In genomic region chr7:113505047-113505446, GRCm38 (mm10) we compare ENCODE assay signal across 21 mouse cellular contexts. TPM values are rescaled to one million over a fixed set of nuclear protein-coding genes. Genes with fewer than 3 reads are reported as not detected.
DNase-seq lines count a peak whose midpoint lies in the region; ATAC-seq and TF ChIP-seq lines count a peak whose summit lies in the region.
"Had no signal": no experiment of that assay in that cellular context is flagged by ENCODE, and none has a peak within 500 bp of the region (broad histone marks: within the 10 kb centered on the region; RNA-seq: fewer than 3 reads in every experiment).

No protein-coding gene starts in this region.

- no peaks in the 10 kb centered on the region for H3K36me3 ChIP-seq in liver, postnatal 0 days (replicated peaks; ENCODE audit: insufficient read depth, low read length)
- H3K36me3 ChIP-seq in stomach, postnatal 0 days (ENCODE audit: control insufficient read depth, insufficient read depth, low read length): no peaks in the 10 kb centered on the region
- H3K36me3 ChIP-seq: embryonic facial prominence, embryonic 12.5 days; forebrain, embryonic 12.5 days; heart, embryonic 15.5 days; hindbrain, embryonic 13.5 days had no signal

- TF ChIP-seq CTCF in liver, postnatal 0 days (IDR thresholded peaks at IDR 0.05; ENCODE audit: low read depth): no peak
- TF ChIP-seq CTCF in bone marrow, adult 2 months (IDR thresholded peaks at IDR 0.05; ENCODE audit: control insufficient read depth, insufficient read depth, low read length): no peak
- no peak for TF ChIP-seq CTCF in stomach, postnatal 0 days (IDR thresholded peaks at IDR 0.05; ENCODE audit: low read depth)

- H3K9me3 ChIP-seq in liver, postnatal 0 days (ENCODE audit: low read length): no peaks in the 10 kb centered on the region
- no peaks in the 10 kb centered on the region for H3K9me3 ChIP-seq in stomach, postnatal 0 days (ENCODE audit: control insufficient read depth, low read length)
- H3K9me3 ChIP-seq: embryonic facial prominence, embryonic 12.5 days; forebrain, embryonic 12.5 days; heart, embryonic 15.5 days; hindbrain, embryonic 13.5 days had no signal

- H3K27ac ChIP-seq in liver, postnatal 0 days (ENCODE audit: low read depth): peak overlapping the region; percentile 35; the same call in 1 of the 2 replicates
- H3K27ac ChIP-seq in bone marrow, adult 2 months (ENCODE audit: control insufficient read depth, insufficient read depth, low read depth, low read length, poor library complexity): peak overlapping the region; percentile 55; the same call in 1 of the 2 replicates
- H3K27ac ChIP-seq in stomach, postnatal 0 days (replicated peaks): peak overlapping the region; percentile 36; the same call in 1 of the 2 replicates
- H3K27ac ChIP-seq: embryonic facial prominence, embryonic 12.5 days; forebrain, embryonic 12.5 days; heart, adult 2 months; heart, embryonic 15.5 days; hindbrain, embryonic 13.5 days had no signal

- 42% methylated on average over 5 of the region's 5 CpGs for WGBS in liver, postnatal 0 days (ENCODE audit: insufficient replicate concordance)
- 20% methylated on average over 5 of the region's 5 CpGs for WGBS in bone marrow, adult 2 months
- WGBS in stomach, postnatal 0 days: 53% methylated on average over 5 of the region's 5 CpGs

- TF ChIP-seq EP300 in liver, postnatal 0 days (IDR thresholded peaks at IDR 0.05; ENCODE audit: low read depth): no peak
- TF ChIP-seq EP300 in stomach, postnatal 0 days (optimal IDR thresholded peaks at IDR 0.05): no peak

- no peaks in the 10 kb centered on the region; the same call in 1 of the 2 replicates for H3K27me3 ChIP-seq in liver, postnatal 0 days (ENCODE audit: insufficient read depth, low read length)
- H3K27me3 ChIP-seq in stomach, postnatal 0 days (ENCODE audit: control insufficient read depth, insufficient read depth, low read length): no peaks in the 10 kb centered on the region
- H3K27me3 ChIP-seq: embryonic facial prominence, embryonic 12.5 days; heart, embryonic 15.5 days; hindbrain, embryonic 13.5 days; Patski had no signal

- DNase-seq in liver, postnatal 0 days: no peak
- no peak for DNase-seq in liver
- no peak for DNase-seq in stomach, postnatal 0 days (ENCODE audit: low spot score)
- DNase-seq in natural killer cell, adult 2 months (ENCODE audit: low spot score in 2 of 2): no peak
- DNase-seq in cerebellum, adult 11-12 months: no peak
- DNase-seq: adrenal gland, postnatal 14 days; cerebellum, adult 8-10 months; cerebellum, postnatal 14 days; gastrocnemius, postnatal 10 days; heart, adult 2 months; heart, postnatal 14 days had no signal

- H3K4me1 ChIP-seq in liver, postnatal 0 days (ENCODE audit: insufficient read depth): no peaks in the 10 kb centered on the region
- peaks cover 3% of the 10 kb centered on the region; the same call in 1 of the 2 replicates for H3K4me1 ChIP-seq in bone marrow, adult 2 months (ENCODE audit: control insufficient read depth, insufficient read depth, low read length)
- no peaks in the 10 kb centered on the region for H3K4me1 ChIP-seq in stomach, postnatal 0 days (replicated peaks; ENCODE audit: control insufficient read depth, insufficient read depth)
- H3K4me1 ChIP-seq: forebrain, embryonic 12.5 days; heart, embryonic 15.5 days; hindbrain, embryonic 13.5 days had no signal

- ATAC-seq in liver, postnatal 0 days: 0 out of 2 replicates have a peak, but pooled peaks have one; percentile 7
- peak; percentile 67 for ATAC-seq in megakaryocyte progenitor cell, adult 5-6 weeks (replicated peaks; ENCODE audit: poor library complexity)
- no peak for ATAC-seq in stomach, postnatal 0 days (ENCODE audit: low FRiP score, low TSS enrichment)
- ATAC-seq: activated CD4-positive, CD25-positive, alpha-beta regulatory T cell, adult 4 months; forebrain, embryonic 16.5 days; Patski had no signal

- H3K4me2 ChIP-seq in liver, postnatal 0 days (ENCODE audit: low read depth, low read length): no peak overlapping the region
- H3K4me2 ChIP-seq in stomach, postnatal 0 days (replicated peaks; ENCODE audit: low read depth): no peak overlapping the region
- H3K4me2 ChIP-seq: embryonic facial prominence, embryonic 12.5 days; forebrain, embryonic 12.5 days; heart, embryonic 11.5 days; heart, embryonic 15.5 days; hindbrain, embryonic 13.5 days had no signal

- TF ChIP-seq POLR2A in bone marrow, adult 2 months (IDR thresholded peaks at IDR 0.05; ENCODE audit: borderline replicate concordance, control insufficient read depth, low read depth, low read length): no peak

- H3K4me3 ChIP-seq in liver, postnatal 0 days (ENCODE audit: low read depth, low read length): no peak overlapping the region
- no peak overlapping the region for H3K4me3 ChIP-seq in bone marrow, adult 2 months (replicated peaks; ENCODE audit: control insufficient read depth, low read depth, low read length)
- no peak overlapping the region for H3K4me3 ChIP-seq in stomach, postnatal 0 days (ENCODE audit: low read depth, low read length)
- H3K4me3 ChIP-seq: embryonic facial prominence, embryonic 12.5 days; forebrain, embryonic 12.5 days; heart, adult 2 months; heart, embryonic 15.5 days; hindbrain, embryonic 13.5 days had no signal

- H3K9ac ChIP-seq in liver, postnatal 0 days (replicated peaks): no peak overlapping the region
- H3K9ac ChIP-seq in stomach, postnatal 0 days (ENCODE audit: low read length): no peak overlapping the region
- H3K9ac ChIP-seq: embryonic facial prominence, embryonic 12.5 days; forebrain, embryonic 12.5 days; heart, embryonic 15.5 days; hindbrain, embryonic 13.5 days had no signal

RNA-seq across cellular contexts. Expression of gene Far1, which starts 8.6 kb away (rescaled TPM):
- polyA plus RNA-seq in liver, postnatal 0 days (2015; fragmentation: Nextera tagmentation; extraction: Ambion mirVana): 10.9 and 13.2 TPM in 2 replicates
- polyA plus RNA-seq in bone marrow, adult 2 months (2011; ENCODE audit: insufficient read depth, insufficient read length, low replicate concordance, missing spikeins): 21.4 and 28.5 TPM in 2 replicates
- total RNA-seq in megakaryocyte progenitor cell, adult 5-6 weeks (2015): 140 and 148 TPM in 2 replicates
- 97.5 and 122 TPM in 2 replicates for total RNA-seq in megakaryocyte progenitor cell, adult 5-6 weeks (2017)
- polyA plus RNA-seq in stomach, postnatal 0 days (2015; fragmentation: Nextera tagmentation; extraction: Ambion mirVana): 76.8 and 77.9 TPM in 2 replicates
